Mouse (Mus musculus) layer of hippocampus, adult 9-10 months (tissue): ENCODE results near the gene Senp5.

Experiments used
- DNase-seq: peaks from one replicate; pipeline ENCODE4 v3.0.0; 2022; ENCODE audit warnings: low spot score

Gene Senp5

DNA sequence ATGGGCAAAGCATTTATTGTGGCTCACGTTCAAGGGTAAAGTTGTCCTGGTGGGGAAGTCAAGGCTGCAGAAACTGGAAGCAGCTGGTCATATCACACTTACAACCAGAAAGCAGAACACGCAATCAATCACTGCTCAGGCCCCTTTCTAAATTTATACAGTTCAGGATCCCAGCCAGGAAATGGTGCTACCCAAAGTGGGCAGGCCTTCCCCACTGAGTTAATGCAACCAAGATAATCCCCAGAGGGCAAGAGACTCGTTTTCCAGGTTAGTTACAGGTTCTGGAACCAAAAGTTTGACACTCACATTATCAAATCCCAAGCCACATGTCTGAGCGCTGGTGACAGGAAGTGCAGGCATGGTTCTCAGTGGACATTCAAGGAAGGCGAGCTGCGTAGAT lies 64.2 kb downstream of the Senp5 start:
- no peak for DNase-seq

DNA sequence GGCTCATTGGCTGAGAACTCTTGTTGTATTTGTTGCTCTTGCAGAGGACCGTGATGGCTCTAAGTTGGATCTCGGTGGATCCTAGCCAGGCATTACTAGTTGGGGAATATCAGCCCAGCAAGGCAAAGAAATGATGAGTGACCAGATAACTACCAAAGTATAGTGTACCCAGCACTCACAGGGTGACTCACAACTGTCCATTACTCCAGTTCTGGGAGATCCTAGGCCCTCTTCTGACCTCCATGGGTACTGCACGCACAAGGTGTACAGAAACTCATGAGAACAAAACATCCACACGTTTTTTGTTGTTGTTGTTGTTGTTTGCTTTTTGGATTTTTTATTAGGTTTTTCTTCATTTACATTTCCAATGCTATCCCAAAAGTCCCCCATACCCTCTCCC lies 66.5 kb downstream of the Senp5 start:
- DNase-seq: no peak

DNA sequence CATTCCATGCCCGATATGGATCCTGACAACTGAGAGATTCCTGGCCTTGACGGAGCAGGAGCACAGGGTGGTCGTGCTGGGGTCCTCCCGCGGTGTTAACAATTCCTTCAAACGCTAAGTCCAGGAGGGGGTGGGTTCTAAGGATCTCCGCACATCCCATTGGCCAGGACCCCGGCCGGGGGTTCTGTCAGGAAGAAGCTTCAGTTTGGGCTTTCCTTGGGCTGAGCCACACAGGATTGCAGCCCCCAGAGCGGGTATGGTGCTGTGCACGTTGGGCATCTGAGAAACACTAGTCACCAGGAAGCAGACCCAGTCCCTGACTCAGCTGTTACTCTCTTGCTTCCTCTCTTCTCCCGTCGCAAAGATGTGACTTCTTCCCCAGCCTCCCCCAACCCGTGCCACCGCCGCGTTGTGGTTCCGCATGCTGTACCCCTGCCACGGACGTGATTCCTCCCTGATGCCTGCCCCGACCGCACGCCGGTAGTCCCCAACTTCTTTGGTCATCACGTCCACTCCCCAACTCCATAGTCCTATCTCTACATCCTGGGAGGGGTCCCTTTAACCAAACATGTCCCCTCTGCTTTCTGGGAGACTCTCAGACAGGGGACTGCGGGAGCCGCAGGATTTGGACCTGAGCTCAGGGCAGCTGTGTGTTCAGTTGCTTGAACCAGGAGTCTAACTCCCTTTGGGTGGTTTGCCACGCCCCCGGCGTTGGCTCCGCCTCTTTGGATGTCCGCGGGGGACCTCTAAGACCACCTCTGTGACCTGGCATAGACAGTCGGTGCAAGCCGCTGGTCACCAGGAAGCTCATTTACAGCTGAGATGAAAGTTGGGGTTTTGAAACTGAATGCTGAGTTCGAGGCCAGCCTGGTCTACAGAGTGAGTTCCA lies 67.8 kb downstream of the Senp5 start:
- DNase-seq: no peak

DNA sequence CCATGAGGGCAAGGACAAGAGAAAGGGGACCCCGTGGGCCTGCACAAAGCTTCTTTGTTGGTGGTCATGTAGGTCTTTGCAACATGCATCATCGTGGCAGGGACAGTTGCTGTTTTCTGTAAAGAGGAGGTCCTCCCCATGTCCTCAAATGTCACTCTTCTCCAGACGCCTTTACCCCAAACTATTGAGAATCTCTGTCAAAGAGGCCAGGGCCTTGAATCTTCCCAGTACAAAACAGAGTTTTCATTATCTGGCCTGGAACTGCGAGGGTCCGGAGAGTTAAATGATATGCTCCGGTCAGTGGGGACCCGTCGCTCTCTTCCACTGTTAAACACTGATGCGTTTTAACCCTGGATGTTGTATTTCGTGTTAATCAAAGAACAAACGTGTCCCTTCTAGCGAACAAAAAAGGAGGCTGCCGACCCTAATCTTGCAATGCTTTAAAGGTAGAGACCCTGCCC lies 68.5 kb downstream of the Senp5 start:
- DNase-seq: no peak

DNA sequence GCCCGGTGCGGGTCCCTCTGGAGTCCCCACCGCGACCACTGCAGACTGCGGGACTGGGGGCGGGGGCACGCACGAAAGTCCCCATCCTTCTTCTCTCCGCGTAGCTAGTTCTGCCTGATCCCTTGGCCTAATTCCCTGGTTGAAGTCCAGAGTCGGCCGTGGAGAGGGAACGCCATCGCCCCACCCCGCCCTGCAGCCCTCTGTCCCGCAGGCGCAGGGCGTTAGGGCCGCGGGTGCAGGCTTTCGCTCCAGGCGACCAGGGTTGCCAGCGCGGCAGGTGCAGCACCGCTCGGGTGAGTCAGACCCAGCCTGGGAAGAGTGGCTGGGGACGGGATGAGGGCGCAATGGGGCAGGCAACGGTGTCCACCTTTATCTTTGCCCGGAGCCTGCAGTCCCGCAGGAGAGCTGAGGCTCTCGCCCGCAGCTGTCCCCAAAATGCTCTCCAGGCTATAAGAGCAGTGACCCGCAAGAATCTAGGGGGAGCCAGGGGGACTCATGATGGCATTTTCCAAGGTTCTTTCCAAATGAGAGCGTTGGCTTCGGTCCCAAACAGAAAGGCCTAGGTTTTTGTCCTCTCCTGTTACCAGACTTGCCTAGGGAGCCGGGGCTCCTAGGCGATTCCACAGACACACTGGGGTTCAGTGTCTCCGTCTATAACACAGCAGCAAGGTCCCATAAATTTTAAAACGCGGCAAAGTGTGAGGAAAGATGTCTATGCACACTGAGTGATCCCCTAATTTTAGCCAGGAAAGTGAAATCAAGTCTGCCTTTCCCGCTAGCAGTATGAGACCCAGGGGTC lies 69.1 kb downstream of the Senp5 start, which contains the start of gene Pigz:
Gene Pigz, plus strand, starts transcription at position 101 of the 799 bp plus-strand sequence.
- no peak for DNase-seq

DNA sequence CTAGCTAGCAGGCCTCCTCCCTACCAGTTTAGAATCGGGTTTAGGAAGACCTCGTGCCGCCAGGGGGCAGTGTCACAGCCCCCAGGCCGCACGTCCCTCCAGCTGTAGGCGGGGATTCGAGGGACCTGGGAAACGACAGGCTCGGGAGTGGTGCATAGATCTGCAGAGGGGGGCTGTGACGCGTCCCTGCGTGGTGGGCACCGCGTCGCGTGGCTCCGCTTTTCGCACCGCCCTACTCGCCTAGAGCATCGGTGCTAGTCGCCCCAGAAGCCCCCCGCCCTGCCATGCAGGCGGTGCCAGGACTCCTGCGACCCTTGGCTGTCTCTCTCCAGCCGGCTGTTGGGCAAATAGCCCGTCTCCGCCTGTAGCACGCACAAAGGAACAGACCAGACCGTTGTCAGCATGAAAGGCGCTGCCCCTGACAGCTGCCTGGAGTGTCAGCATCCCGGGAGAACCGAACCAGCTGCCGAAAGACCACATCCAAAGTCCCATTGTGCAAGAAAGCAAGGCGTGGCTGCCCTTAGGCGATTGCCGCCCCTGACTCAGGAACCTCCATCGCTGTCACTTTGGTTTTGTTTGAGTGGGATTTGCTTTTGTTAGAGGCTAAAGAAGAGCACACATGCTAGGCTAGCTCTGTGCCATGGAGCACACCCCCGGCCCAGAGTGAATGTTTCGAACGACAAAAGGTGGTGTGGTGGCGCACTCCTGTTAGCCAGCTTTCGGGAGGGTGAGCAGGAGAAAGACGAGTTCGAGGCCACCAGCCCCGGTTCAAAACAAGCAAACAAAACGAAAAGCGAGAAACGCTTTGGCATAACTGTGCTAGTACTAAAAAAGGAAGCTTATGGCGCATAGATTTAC lies 70.0 kb downstream of the Senp5 start:
- peak; percentile 75 for DNase-seq

DNA sequence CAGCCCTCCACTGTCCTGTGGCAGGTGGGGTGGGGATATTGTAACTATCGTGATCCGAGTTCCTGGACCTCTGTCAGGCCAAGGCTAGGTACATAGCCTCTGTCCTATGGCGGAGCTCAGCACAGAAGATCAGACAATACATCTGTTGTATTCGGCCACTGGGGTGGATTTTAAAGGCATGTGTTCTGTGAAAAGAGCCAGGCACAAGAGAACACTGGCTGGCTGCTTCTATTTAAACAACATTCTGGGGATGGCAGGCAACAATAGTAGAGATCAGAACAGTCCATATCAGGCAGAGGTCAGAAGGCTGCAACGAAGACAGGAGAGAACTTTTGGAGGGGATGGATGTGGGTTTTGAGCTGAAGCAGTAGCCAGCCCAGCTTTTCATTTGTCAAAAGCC lies 70.8 kb downstream of the Senp5 start:
- DNase-seq: no peak

DNA sequence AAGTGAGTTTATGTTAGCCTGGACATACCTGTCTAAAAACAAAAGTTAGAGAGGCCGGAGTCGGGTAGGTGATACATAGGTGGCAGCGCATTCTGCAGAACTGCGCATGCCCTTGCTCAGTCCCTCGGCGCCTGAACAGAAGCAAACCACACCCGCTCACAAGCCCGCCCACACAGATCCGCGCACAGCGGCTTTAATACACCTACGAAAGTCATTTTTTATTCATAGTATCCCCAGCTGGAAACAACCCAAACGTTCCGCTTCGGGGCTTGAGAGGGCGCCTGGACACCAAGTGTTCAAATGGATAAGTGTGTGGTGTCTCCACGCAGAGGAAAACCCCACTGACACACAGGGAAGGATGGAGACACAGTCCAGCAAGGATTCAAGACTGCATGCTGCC lies 71.8 kb downstream of the Senp5 start:
- no peak for DNase-seq

DNA sequence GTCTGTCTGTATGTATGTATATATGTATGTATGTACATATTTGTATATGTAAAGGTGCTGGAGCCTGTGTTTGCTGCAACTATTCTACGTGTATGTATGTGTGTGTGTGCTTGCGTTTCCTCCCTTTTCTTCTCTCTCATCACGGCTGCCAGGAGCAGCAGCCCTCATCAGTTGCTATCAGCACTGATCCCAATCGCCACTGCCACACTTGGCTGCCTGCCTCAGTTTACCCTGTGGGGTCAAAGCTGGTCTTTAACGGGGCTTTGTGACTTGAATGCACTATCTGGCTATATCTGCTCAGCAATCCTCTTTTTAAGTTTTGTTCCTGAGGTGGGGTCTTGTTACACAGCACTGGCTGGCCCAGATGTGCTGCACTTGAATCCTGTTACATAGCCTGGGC lies 75.7 kb downstream of the Senp5 start:
- DNase-seq: no peak

DNA sequence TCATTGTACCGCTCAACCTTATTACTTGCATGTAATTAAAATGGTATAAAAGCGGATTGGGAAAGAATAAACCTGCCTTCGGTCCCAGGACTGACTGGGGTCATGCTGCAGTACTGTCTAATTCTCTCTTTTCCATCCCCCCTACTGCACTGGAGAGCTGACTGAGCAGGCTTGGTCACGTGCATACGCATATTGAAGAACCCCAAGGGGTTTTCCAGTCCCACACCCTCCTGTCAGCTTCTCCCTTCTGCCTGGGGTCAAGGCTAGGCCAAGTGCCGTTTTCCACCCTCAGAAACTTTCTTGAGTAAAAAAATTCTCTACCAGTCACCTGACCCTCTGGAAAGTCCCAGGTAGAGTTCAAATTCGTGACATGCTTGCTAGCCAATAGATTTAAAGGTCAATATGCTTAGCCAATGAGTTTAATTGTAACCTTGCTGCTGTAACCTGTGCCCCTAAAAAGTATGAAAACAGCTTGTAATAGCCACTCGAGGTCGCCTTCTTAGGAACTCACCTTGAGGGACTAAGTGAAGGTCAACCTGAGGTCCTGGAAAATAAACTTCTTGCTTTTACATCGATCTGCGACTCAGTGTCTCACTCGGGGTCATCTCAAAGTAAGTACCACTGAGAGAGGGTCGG lies 76.4 kb downstream of the Senp5 start:
- no peak for DNase-seq

DNA sequence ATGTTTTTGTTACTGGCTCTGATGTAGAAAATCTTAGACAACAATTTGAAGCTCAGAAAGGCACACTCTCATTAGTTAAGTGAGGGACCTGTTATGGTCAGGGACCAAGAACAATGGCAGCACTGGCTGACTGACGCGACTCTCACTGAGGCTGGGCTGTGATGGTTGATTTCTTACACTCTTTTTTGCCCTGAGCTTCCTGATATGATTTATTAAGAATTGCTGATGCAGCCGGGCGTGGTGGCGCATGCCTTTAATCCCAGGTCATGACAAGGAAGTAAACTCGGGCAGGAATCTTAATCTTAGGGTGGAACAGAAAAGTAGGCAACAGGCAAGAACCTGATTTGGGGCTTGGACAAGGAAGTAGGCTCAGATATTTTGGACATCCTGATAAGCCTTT lies 77.0 kb downstream of the Senp5 start:
- no peak for DNase-seq

DNA sequence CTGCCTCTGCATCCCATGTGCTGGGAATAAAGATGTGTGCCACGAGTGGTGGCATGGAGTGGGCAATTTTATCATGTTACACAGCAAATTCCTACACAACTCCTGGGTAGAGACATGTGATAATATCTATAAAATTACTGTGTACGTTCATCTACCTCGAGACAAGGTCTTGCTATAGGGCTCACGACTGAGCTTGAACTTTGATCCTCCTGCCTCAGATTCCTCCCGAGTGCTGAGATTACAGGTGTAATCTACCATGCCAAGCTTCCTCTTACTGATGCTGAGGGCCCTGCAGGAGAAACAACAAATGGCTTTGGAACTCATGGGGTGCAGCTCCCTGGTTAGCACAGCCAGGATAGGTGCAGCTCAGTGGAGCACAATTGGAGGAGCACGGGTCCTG lies 78.7 kb downstream of the Senp5 start:
- no peak for DNase-seq

DNA sequence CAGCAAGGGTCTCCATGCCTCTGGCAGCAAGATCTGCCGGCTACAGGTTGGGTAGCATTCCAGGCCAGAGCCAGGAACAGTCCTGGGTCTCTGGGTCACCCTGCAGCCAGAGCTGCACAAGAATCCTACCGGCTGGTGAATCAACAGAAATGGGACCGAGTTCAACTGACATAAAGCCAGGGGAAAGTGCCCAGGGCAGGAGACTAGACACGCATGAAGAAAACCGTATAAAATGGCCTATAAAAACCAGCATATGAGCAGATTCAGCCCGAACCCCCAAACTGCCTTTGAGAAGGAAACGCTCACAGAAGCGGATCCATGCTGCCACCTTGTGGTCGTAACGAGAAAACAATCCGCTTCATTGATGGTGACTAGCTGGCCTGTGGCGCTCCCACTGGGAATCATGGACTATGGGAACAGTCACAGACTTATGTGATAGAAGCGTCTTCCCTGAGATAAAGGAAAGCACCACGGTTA lies 84.8 kb downstream of the Senp5 start:
- DNase-seq: peak; percentile 82

DNA sequence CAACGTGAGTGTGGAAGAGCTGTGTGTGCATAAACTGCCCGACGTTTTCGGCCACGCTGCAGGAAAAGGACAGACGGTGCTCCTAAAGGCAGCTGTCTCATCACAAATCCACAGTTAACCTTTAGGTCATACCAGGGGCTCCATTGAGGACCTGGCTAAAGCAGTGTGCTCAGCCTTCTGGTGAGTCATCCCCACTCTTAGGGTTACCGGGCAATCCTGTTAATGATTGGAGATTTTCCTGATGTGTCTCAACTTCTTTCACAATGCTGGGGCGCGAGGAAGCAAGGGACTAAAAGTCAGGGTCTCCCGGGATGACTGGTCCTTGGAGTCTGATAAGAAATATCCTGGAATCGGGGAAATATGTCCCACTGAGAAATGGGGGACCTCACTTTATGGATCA lies 85.3 kb downstream of the Senp5 start:
- DNase-seq: no peak

DNA sequence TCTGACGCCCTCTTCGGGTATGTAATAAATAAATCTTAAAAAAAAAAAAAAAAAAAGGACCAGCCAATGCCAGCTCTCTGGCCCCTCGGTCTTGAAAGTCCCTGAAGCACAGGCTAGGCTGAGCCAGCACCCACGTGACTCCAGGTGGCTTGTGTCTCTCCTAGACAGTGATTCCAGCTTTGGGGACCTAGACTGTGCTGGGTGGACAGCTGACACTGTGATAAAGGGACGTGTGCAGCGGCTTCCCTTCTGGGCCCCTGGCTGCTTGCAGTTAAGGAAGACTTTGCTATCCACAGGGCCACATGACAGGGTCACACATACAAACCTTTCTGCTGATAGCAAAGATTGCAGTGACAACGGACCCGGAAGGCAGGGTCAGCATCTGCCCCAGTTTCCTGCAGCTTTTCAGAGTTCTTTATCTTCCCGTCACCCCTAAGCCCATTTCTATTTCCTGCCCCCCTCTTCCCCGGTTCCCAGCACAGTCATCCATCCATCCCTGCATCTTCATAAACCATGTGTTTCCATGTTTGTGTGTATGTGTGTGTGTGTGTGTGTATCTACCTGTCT lies 92.7 kb downstream of the Senp5 start:
- DNase-seq: no peak
